Mouse (Mus musculus) cerebellum, adult (tissue): ENCODE data around the gene Cage1.

ENCODE experiments used
- ATAC-seq: cut with Nextera tagmentation; 2 replicates; pipeline ENCODE4 v1.9.2; 2017; ENCODE audit warnings: mild to moderate bottlenecking, moderate library complexity, mixed read lengths; ENCODE audit not compliant: insufficient number of reproducible peaks, low FRiP score, low TSS enrichment

Cage1 gene

GRCm38 (mm10) chr13:38037044-38037687 is at the start of gene Cage1:
Gene Cage1 (minus strand): TSS chr13:38037069.
- peak; percentile 94 for ATAC-seq

- ATAC-seq: no peak
These were observed 44.3 kb upstream of the Cage1 start for GRCm38 (mm10) chr13:38081161-38081560.

- ATAC-seq: no peak
These were observed 43.9 kb upstream of the Cage1 start for GRCm38 (mm10) chr13:38080725-38081124.

GRCm38 (mm10) chr13:38080014-38080413 is 43.1 kb upstream of the Cage1 start:
- ATAC-seq: no peak

DNA sequence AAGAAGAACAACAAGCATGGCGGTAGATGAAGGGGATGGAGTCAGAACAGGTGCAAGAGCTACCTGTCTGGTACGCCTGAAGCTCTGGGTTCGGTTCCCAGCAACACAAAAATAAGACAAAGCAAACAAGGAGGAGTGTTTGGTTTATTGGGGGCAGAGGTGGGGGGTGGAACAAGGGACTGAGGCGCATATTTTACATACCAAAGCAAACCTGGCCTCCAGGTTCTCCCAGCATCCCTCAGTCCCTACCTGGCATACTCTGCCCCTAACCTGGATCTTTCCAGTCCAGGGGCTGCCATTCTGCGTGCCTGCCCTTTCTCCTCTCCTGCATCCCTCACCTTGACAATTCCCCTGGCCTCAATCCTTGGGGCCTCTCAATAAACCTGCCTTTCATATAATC is 42.5 kb upstream of the Cage1 start:
- ATAC-seq: no peak

- no peak for ATAC-seq
These were observed 42.0 kb upstream of the Cage1 start for GRCm38 (mm10) chr13:38078836-38079235.

DNA sequence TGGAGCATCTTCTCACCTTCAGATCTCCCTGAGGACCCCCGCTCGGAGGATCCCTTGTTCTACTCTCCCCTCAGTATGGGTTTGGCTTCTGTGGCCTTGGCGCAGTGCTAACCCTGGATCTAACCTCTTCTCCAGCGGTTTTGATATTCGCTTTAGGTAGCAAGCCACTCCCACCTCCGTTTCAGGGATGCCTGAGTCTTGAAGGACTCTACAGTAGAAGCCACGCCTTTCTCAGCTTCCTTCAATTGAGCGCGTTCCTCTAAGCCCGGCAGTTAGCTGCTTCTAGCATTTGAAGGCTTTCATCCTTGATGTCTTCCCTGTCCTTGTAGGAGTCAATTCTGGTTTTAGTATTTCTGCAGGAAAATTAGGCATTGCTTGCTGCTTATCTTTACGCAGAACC is 40.2 kb upstream of the Cage1 start:
- ATAC-seq: no peak

GRCm38 (mm10) chr13:38074404-38074803 is 37.5 kb upstream of the Cage1 start:
- no peak for ATAC-seq

DNA sequence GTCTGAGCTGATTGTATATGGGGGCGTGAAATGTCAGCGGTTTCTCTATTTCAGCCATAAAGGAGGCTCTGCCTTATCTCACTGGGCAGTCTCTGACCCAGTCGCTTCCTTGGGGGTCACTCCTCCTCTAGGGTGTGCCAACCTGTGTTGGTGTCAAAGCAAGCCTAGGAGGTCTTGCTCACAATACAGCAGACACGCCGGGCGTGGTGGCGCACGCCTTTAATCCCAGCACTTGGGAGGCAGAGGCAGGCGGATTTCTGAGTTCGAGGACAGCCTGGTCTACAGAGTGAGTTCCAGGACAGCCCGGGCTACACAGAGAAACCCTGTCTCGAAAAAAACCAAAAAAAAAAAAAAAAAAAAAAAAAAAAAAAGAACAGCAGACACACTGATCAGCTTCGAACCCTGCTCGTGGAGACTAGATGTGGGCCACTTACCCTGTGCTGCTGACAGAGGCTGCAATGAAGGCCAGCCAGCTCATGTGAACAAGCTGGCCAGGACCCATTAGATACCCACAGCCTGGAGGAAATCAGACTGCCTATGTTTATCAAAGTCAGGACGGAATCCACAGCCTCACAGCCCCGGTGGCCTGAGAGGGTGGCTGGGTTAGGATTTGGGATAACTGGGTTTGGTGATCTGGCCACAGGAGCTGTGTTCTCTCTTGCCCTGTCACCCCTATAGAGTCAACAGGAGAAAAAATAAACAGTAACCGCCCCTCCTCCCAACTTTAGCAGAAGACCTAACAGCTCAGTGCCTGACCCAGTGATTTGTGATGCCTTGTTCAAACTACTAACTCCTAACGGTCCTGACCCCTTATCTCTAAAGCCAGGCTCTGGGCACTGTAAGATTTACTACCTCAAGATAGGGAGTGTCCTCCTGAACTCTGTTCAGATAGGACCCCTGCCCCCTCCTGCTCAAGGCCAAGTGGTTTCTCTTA is 36.8 kb upstream of the Cage1 start:
- ATAC-seq: no peak

GRCm38 (mm10) chr13:38070945-38071344 is 34.1 kb upstream of the Cage1 start:
- ATAC-seq: no peak

DNA sequence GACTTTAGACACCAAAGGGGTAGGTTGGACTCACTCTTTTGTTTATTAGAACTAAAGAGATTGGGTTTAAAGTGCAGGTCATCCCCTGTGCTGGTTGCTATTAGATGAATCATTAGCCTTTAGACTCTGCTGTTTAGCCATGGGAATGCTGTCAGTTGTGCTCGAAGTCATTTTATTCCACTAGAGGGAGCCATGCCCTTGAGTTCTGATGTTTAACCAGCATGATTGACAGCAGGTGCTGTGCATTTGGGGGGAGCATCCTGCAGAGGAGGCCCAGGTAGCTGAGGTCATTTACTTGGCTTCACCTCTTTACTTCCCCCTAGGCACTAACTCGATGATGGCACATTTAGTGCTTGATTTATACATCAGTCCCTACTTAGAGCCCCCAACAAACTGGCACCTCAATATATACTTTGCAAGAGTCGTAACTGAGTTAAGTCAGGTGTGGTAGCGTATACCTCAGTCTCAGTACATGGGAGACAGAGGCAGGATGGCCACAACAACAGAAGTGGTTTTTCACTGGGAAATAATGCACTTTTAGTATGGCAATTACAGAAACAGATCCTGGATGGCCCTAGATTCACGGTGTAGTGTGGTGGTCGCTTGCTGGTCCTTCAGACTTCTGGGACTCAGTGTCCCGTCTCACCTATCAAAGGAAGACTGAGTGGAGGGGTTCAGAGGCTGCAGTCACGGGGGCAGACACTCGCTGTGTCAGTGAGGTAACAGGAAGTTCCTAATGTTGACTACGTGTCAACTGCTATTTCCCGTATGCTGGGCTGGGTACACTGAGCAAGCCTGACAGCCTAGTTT is 28.2 kb upstream of the Cage1 start:
- no peak; the same call in 1 of the 2 replicates for ATAC-seq

GRCm38 (mm10) chr13:38062678-38063077 is 25.8 kb upstream of the Cage1 start:
- no peak for ATAC-seq

DNA sequence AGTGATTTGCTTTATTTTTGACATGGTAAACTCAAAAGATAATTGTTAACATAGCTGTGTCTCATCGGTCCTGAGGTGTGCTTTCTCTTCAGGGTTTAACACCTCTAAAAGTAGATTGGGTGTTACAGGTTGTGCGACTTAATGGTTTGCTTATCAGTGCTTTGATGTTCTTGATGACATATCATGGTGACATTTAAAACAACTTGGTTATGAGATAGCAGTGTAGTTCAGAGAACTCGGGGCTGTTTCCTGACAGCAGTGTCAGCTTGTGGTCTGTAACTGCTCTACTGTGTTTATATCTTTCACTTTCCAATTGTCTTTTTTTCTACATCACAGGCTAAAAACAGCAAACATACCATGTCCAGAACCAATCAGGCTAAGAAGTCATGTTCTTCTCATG is 13.0 kb upstream of the Cage1 start:
- no peak for ATAC-seq

DNA sequence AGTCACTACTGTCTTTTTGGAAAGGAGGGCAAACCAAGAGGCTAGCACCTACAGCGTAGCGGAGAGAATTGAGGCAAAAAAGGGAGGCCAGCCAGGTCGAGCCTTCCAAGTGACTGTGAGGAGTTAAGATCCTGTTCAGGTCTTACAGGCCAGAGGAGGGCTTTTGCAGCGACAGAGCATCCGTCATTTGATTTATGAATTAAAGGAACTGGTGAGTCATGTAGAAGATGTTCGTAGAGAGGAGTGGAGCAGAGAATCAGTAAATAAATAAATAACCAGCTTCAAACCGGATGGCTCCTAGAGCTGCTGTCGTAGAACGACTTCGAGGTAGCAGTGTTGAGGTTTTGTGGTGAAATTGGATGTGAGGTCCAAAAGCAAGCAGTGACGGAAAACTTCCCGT is 942 bp upstream of the Cage1 start:
- no peak for ATAC-seq

DNA sequence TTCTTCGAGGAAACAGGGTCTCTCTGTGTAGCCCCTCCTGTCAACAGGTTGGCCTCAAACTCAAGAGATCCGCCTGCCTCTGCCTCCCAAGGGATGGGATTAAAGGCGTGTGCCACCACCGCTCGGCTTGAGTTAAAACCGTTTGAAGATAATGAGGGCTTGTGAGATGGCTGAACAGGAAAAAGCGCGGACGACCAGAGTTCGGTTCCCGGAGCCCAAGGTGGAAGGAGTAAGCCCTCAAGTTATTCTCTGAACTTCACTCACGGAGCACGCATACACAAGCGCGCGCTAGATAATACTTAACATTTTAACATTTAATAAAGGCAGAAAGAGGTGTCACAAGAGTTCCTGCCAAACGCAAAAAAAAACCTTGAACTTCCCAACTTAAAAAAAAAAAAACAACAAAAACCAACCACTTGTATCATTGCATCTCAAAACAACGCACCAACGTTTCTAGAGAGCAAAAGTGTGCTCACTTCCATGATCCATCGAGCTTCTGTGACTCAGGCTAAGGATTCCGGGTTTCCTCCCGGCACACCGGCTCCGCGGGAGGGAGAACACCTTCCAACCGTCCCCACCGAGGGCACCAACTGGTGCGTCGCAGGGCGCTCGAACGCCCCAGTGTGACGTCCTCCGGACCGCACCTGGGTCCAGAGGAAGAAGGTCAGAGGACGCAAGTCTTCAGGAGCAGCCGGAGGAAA is 376 bp downstream of the Cage1 start, which contains the start of gene Riok1:
Gene Riok1 (plus strand): TSS at position 653 of the 701 bp plus-strand sequence.
- ATAC-seq: peak; percentile 67

DNA sequence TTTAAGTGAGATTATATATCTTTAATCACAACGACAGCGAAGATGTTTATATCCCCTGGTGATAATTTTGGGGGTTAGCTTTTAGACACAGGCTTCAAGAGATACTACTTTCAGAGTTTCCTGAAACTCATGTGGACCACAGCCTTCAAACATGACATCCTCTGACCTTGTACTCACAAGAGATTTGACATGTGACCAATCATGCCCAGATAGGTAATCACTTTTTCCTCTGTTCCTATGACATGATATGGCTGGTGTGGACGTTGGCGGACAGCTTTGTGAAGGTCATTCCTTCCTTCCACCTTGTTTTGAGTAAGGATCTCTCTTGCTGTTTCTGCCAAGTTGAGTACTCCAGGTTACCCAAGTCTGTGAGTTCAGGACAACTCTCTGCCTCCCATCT is 8.5 kb downstream of the Cage1 start:
- ATAC-seq: no peak

- ATAC-seq: no peak
These were observed 9.1 kb downstream of the Cage1 start for GRCm38 (mm10) chr13:38027618-38028248.

- no peak for ATAC-seq
These were observed 11.0 kb downstream of the Cage1 start for GRCm38 (mm10) chr13:38025874-38026273.

GRCm38 (mm10) chr13:38018791-38019190 is 18.1 kb downstream of the Cage1 start:
- ATAC-seq: no peak

- no peak for ATAC-seq
These were observed 21.3 kb downstream of the Cage1 start for GRCm38 (mm10) chr13:38015591-38015990.
